Mouse (Mus musculus) ES-Bruce4 (cell line): ENCODE data around the gene Nol4l.

Source experiments
- CTCF ChIP-seq: IDR thresholded peaks from one replicate; pipeline ENCODE4 v1.8.1; 2011; ENCODE audit warnings: low read depth, low read length
- POLR2A ChIP-seq: IDR thresholded peaks from one replicate; pipeline ENCODE4 v1.8.1; 2011; ENCODE audit warnings: low read length; ENCODE audit not compliant: insufficient read depth

- no peak for TF ChIP-seq POLR2A
- no peak for TF ChIP-seq CTCF
Measured at GRCm38 (mm10) chr2:153484071-153484470, 45.7 kb downstream of the Nol4l start.
